Mouse (Mus musculus) neural tube, embryonic 15.5 days (tissue): ENCODE data around the gene Zbtb24. TPM values are rescaled to one million over a fixed set of nuclear protein-coding genes. Genes with fewer than 3 reads are reported as not detected.
"Not testable (repeated sequence)": the region's sequence is repeated elsewhere in the genome, so short reads cannot be mapped to it uniquely, and the experiment has no call there.

Experiments
- ATAC-seq: fragments of 200-750 bp; cut with Nextera tagmentation; 2 replicates; pipeline ENCODE4 v1.8.0; 2017; ENCODE audit warnings: mild to moderate bottlenecking, moderate TSS enrichment, moderate library complexity; ENCODE audit not compliant: low FRiP score
- H3K27ac ChIP-seq: fragments of 300-500 bp; sonication (generic); replicated peaks from 2 replicates; pipeline ENCODE4 v1.5.1; 2015; ENCODE audit warnings: mild to moderate bottlenecking, inconsistent platforms
- H3K27me3 ChIP-seq: fragments of 300-500 bp; sonication (generic); replicated peaks from 2 replicates; pipeline ENCODE4 v1.6.1; 2015; ENCODE audit warnings: inconsistent platforms
- H3K36me3 ChIP-seq: fragments of 300-500 bp; sonication (generic); 2 replicates; pipeline ENCODE4 v1.6.1; 2015; ENCODE audit warnings: inconsistent platforms
- H3K4me1 ChIP-seq: fragments of 300-500 bp; sonication (generic); 2 replicates; pipeline ENCODE4 v1.6.1; 2015; ENCODE audit warnings: inconsistent platforms
- H3K4me2 ChIP-seq: fragments of 300-500 bp; sonication (generic); 2 replicates; pipeline ENCODE4 v1.6.1; 2015; ENCODE audit warnings: inconsistent platforms, mild to moderate bottlenecking, moderate library complexity
- H3K4me3 ChIP-seq: fragments of 300-500 bp; sonication (generic); replicated peaks from 2 replicates; pipeline ENCODE4 v1.5.1; 2015; ENCODE audit warnings: mild to moderate bottlenecking, inconsistent platforms
- H3K9ac ChIP-seq: fragments of 300-500 bp; sonication (generic); replicated peaks from 2 replicates; pipeline ENCODE4 v1.6.1; 2015; ENCODE audit warnings: mild to moderate bottlenecking, inconsistent platforms
- H3K9me3 ChIP-seq: fragments of 300-500 bp; sonication (generic); replicated peaks from 2 replicates; pipeline ENCODE4 v1.6.1; 2016; ENCODE audit warnings: inconsistent platforms
- WGBS: fragments of 180-500 bp; shearing (Covaris S2); methylation state at CpG from one replicate; pipeline ENCODE4 v1.1.7; 2015; ENCODE audit warnings: mixed read lengths; 5-methylcytosine and 5-hydroxymethylcytosine counted together
- polyA plus RNA-seq: library from polyadenylated mRNA; unstranded; fragments of >200 nt; fragmentation: Nextera tagmentation; extraction: Ambion mirVana; gene quantifications from 2 replicates; pipeline ENCODE4 v1.2.1, GENCODE M21; 2015

The Zbtb24 gene
- polyA plus RNA-seq, 1 experiment from 2014 or later, result 17.7 TPM

DNA sequence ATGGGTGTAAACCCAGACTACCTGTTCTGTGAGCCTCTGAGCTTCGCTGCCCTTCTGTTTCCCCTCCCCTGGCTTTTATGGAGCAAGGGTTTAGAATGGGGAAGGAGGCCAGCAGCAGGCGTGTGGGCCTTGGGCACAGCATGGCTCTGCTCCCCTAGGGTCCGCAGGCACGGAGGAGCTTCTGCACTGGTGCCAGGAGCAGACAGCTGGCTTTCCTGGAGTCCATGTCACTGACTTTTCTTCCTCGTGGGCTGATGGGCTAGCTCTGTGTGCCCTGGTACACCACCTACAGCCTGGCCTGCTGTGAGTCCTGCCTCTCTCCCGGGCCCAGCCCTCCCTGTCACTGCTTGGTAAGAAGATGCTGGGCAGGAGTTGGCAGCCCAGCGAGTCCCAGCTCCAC lies 32.3 kb downstream of the Zbtb24 start:
- H3K27ac ChIP-seq, result no peak overlapping the region
- ATAC-seq, result no peak
- no peak overlapping the region for H3K9ac ChIP-seq
- peaks cover 25% of the 10 kb centered on the region for H3K36me3 ChIP-seq
- 88% methylated on average over 7 of the region's 7 CpGs for WGBS
- peaks cover 14% of the 10 kb centered on the region for H3K4me1 ChIP-seq
- no peak overlapping the region for H3K4me3 ChIP-seq
- no peaks in the 10 kb centered on the region for H3K9me3 ChIP-seq
- H3K4me2 ChIP-seq, result no peak overlapping the region
- no peaks in the 10 kb centered on the region for H3K27me3 ChIP-seq

DNA sequence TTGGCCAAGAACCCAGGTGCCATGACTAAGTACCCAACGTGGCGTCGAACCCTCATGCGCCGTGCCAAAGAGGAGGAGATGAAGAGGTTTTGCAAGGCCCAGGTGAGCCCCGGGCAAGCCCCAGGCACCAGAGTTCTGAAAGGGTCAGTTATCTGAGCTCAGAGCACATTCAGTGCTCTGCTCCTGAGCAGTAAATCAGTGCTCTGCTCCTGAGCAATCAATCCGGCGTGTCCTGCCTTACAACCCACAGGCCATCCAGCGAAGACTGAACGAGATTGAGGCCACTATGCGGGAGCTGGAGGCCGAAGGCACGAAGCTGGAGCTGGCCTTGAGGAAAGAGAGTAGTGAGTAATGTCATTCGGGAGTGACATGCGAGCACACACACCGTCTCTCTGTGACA lies 35.6 kb downstream of the Zbtb24 start:
- peaks cover 25% of the 10 kb centered on the region for H3K4me1 ChIP-seq
- H3K9ac ChIP-seq, result no peak overlapping the region
- H3K27me3 ChIP-seq, result no peaks in the 10 kb centered on the region
- no peak overlapping the region for H3K27ac ChIP-seq
- no peak overlapping the region for H3K4me3 ChIP-seq
- H3K9me3 ChIP-seq, result no peaks in the 10 kb centered on the region
- WGBS, result 92% methylated on average over 16 of the region's 16 CpGs
- no peak overlapping the region for H3K4me2 ChIP-seq
- ATAC-seq, result no peak
- peaks cover 25% of the 10 kb centered on the region for H3K36me3 ChIP-seq

GRCm38 (mm10) chr10:41486506-41487170 lies 36.5 kb downstream of the Zbtb24 start:
- WGBS, result 92% methylated on average over 14 of the region's 14 CpGs
- no peak overlapping the region for H3K9ac ChIP-seq
- H3K36me3 ChIP-seq, result peaks cover 25% of the 10 kb centered on the region
- H3K4me3 ChIP-seq, result no peak overlapping the region
- no peak overlapping the region for H3K27ac ChIP-seq
- H3K4me2 ChIP-seq, result no peak overlapping the region
- H3K9me3 ChIP-seq, result no peaks in the 10 kb centered on the region
- ATAC-seq, result no peak
- no peaks in the 10 kb centered on the region for H3K27me3 ChIP-seq
- H3K4me1 ChIP-seq, result peaks cover 25% of the 10 kb centered on the region

DNA sequence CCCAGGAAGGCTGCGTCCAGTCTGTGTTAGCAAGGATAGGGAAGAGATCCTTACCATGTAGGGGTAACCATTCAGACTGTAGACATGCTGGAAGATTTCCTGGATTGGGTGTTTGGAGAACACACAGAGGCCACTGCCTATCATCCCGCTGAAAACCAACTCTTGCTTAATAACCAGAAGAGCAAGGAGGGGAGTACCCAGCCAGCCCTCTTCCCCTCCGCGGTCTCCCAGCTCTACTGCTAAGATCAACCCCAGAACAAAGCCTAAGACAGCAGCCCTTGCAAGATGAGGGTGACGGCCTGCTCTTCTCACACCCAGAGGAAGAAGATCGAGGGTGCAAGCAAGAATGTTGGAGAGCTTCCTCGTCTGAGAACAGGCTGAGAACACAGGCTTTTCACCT lies 38.7 kb downstream of the Zbtb24 start:
- peaks cover 25% of the 10 kb centered on the region for H3K36me3 ChIP-seq
- no peaks in the 10 kb centered on the region for H3K9me3 ChIP-seq
- no peaks in the 10 kb centered on the region for H3K27me3 ChIP-seq
- no peak for ATAC-seq
- no peak overlapping the region for H3K27ac ChIP-seq
- peak overlapping the region; percentile 72 for H3K4me3 ChIP-seq
- peak overlapping the region; percentile 59; the same call in 1 of the 2 replicates for H3K9ac ChIP-seq
- H3K4me1 ChIP-seq, result peaks cover 25% of the 10 kb centered on the region
- WGBS, result 48% methylated on average over 7 of the region's 7 CpGs
- peak overlapping the region; percentile 92 for H3K4me2 ChIP-seq

DNA sequence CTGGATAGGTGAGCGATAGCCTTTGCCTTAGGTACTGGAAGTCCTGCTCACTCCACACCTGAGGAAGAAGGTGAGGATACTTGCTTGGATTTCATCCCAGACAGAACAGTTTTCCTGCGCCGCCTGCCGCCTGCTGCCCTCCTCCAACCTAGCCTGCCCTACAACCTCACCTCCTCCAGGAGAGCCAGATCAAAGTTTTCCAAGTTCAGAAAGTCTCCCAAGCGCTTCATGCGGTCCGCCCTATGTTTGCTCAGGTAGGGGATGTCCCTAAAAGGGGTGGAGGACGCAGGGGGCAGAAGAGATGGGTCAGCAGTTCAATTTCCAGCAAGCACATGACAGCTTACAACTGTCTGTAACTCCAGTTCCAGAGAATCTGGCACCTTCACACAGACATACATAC lies 39.1 kb downstream of the Zbtb24 start:
- no peaks in the 10 kb centered on the region for H3K9me3 ChIP-seq
- H3K36me3 ChIP-seq, result peaks cover 25% of the 10 kb centered on the region
- ATAC-seq, result no peak
- H3K27me3 ChIP-seq, result no peaks in the 10 kb centered on the region
- 33% methylated on average over 8 of the region's 8 CpGs for WGBS
- peak overlapping the region; percentile 72 for H3K4me3 ChIP-seq
- H3K9ac ChIP-seq, result peak overlapping the region; percentile 59
- H3K4me2 ChIP-seq, result peak overlapping the region; percentile 92
- peaks cover 25% of the 10 kb centered on the region for H3K4me1 ChIP-seq
- no peak overlapping the region for H3K27ac ChIP-seq

GRCm38 (mm10) chr10:41489708-41490517 lies 39.7 kb downstream of the Zbtb24 start, which contains the start of the genes Smpd2 and Ppil6:
Gene Smpd2, minus strand, starts transcription at chr10:41490369.
Gene Ppil6, plus strand, starts transcription at chr10:41490439.
- no peaks in the 10 kb centered on the region for H3K27me3 ChIP-seq
- peaks cover 21% of the 10 kb centered on the region for H3K36me3 ChIP-seq
- H3K4me1 ChIP-seq, result peaks cover 25% of the 10 kb centered on the region
- peak within 1 kb of the TSS; percentile 59 for H3K9ac ChIP-seq
- H3K4me3 ChIP-seq, result peak within 1 kb of the TSS; percentile 72
- peak within 1 kb of the TSS; percentile 92 for H3K4me2 ChIP-seq
- peak within 1 kb of the TSS; percentile 71 for H3K27ac ChIP-seq
- ATAC-seq, result peak; percentile 96
- WGBS, result under 1% methylated on average over 50 of the region's 50 CpGs
- no peaks in the 10 kb centered on the region for H3K9me3 ChIP-seq

- Histone ChIP-seq H3K4me2 (peak overlapping the region; percentile 92), H3K9me3 (no peaks in the 10 kb centered on the region), H3K4me1 (peaks cover 25% of the 10 kb centered on the region), H3K27ac (peak overlapping the region; percentile 43; the same call in 1 of the 2 replicates), H3K36me3 (peaks cover 15% of the 10 kb centered on the region), H3K9ac (peak overlapping the region; percentile 54), H3K4me3 (peak overlapping the region; percentile 72), H3K27me3 (no peaks in the 10 kb centered on the region)
- ATAC-seq, result no peak; the same call in 1 of the 2 replicates
- WGBS, result under 1% methylated on average over 29 of the region's 29 CpGs
Observed at GRCm38 (mm10) chr10:41490518-41490873, 40.3 kb downstream of the Zbtb24 start.

GRCm38 (mm10) chr10:41491111-41491510 lies 40.9 kb downstream of the Zbtb24 start:
- peak overlapping the region; percentile 72 for H3K4me3 ChIP-seq

GRCm38 (mm10) chr10:41500941-41501340 lies 50.8 kb downstream of the Zbtb24 start:
- no peaks in the 10 kb centered on the region for H3K4me1 ChIP-seq
- 0 out of 2 replicates have a peak, but pooled peaks have one; percentile 30 for ATAC-seq
- 0 out of 2 replicates have a peak overlapping the region, but pooled peaks have one; percentile 1 for H3K27ac ChIP-seq
- no peaks in the 10 kb centered on the region for H3K36me3 ChIP-seq
- no peaks in the 10 kb centered on the region for H3K9me3 ChIP-seq
- no peak overlapping the region for H3K4me3 ChIP-seq
- no peak overlapping the region for H3K9ac ChIP-seq
- WGBS, result 62% methylated on average over 4 of the region's 4 CpGs
- H3K4me2 ChIP-seq, result no peak overlapping the region
- no peaks in the 10 kb centered on the region for H3K27me3 ChIP-seq

More at GRCm38 (mm10) chr10:41491111-41491510, 40.9 kb downstream of the Zbtb24 start:
- no peaks in the 10 kb centered on the region for H3K27me3 ChIP-seq
- peak overlapping the region; percentile 92 for H3K4me2 ChIP-seq
- WGBS, result 52% methylated on average over 4 of the region's 4 CpGs
- no peak overlapping the region for H3K9ac ChIP-seq
- H3K27ac ChIP-seq, result no peak overlapping the region
- no peak for ATAC-seq
- H3K36me3 ChIP-seq, result peaks cover 9% of the 10 kb centered on the region
- peaks cover 25% of the 10 kb centered on the region for H3K4me1 ChIP-seq
- H3K9me3 ChIP-seq, result no peaks in the 10 kb centered on the region

- Histone ChIP-seq H3K4me1 (no peaks in the 10 kb centered on the region), H3K36me3 (no peaks in the 10 kb centered on the region), H3K9ac (no peak overlapping the region), H3K4me2 (no peak overlapping the region), H3K27ac (no peak overlapping the region), H3K9me3 (no peaks in the 10 kb centered on the region), H3K27me3 (no peaks in the 10 kb centered on the region), H3K4me3 (no peak overlapping the region)
- peak; percentile 16; the same call in 1 of the 2 replicates for ATAC-seq
- WGBS, result 90% methylated on average over 1 of the region's 1 CpGs
Observed at GRCm38 (mm10) chr10:41504996-41505395, 54.8 kb downstream of the Zbtb24 start.

DNA sequence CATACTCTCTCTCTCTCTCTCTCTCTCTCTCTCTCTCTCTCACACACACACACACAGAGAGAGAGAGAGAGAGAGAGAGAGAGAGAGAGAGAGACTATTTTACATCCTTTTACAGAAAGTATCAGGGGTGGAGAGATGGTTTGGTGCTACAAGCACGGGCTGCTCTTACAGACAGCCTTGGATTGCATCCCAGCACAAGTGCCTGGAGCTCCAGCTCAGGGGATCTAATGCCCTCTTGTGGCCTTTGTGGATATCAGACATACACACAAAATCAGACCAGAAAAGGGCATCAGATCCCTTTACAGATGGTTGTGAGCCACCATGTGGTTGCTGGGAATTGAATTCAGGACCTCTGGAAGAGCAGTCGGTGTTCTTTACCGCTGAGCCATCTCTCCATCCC lies 55.3 kb downstream of the Zbtb24 start:
- H3K9ac ChIP-seq, H3K9me3 ChIP-seq, H3K36me3 ChIP-seq, H3K27ac ChIP-seq, H3K4me1 ChIP-seq, H3K4me2 ChIP-seq, H3K27me3 ChIP-seq, H3K4me3 ChIP-seq: not testable (repeated sequence)
- ATAC-seq, result peak; percentile 86
- WGBS, result 4% methylated on average over 3 of the region's 3 CpGs

DNA sequence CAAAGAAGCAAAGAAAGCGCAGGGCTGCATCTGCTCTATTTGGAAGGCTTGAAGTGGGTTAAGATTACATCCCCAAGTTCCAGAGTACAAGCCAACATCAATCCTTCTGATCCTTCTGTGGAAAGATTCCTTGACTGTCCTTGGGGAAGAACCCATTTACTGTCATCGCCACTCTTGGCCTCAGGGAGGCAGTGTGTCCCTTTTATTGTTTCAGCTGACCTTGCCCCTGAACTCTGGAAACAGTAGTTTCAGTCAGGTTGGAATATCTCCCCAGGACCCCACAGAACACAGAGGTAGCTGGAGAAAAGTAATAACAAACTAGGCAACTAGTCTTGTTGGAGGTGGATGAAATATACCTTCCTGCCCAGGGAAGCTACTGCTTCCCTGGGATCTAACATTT lies 59.0 kb downstream of the Zbtb24 start:
- no peak overlapping the region for H3K9ac ChIP-seq
- H3K9me3 ChIP-seq, result no peaks in the 10 kb centered on the region
- H3K27ac ChIP-seq, result no peak overlapping the region
- ATAC-seq, result no peak
- H3K36me3 ChIP-seq, result no peaks in the 10 kb centered on the region
- no peaks in the 10 kb centered on the region for H3K27me3 ChIP-seq
- no peaks in the 10 kb centered on the region for H3K4me1 ChIP-seq
- H3K4me2 ChIP-seq, result no peak overlapping the region
- no peak overlapping the region for H3K4me3 ChIP-seq
- 38% methylated on average over 2 of the region's 2 CpGs for WGBS
